Mouse (Mus musculus): Measurements from ENCODE around the gene Clba1. TPM values are rescaled to one million over a fixed set of nuclear protein-coding genes. Genes with fewer than 3 reads are reported as not detected.

The Clba1 gene
- total RNA-seq (2017), result 0.18 TPM in 1 of 2 replicates, not detected in the other

- peak; percentile 90 for ATAC-seq (replicated peaks; ENCODE audit: low read depth, poor library complexity, severe bottlenecking)
Observed at GRCm38 (mm10) chr12:112808587-112809364, at the start of gene Clba1. Clba1 (plus strand) TSS chr12:112808937.

GRCm38 (mm10) chr12:112759471-112759870 is 49.3 kb upstream of the Clba1 start:
- ATAC-seq (replicated peaks; ENCODE audit: low read depth, poor library complexity, severe bottlenecking), result no peak

- ATAC-seq (replicated peaks; ENCODE audit: low read depth, poor library complexity, severe bottlenecking), result peak; percentile 68
Observed at GRCm38 (mm10) chr12:112760154-112760926, 48.4 kb upstream of the Clba1 start, which contains the start of gene Pld4. Pld4 (plus strand) TSS chr12:112760655.

- 0 out of 2 replicates have a peak, but pooled peaks have one; percentile 21 for ATAC-seq (replicated peaks; ENCODE audit: low read depth, poor library complexity, severe bottlenecking)
Observed at GRCm38 (mm10) chr12:112761411-112761810, 47.3 kb upstream of the Clba1 start.

- peak; percentile 79 for ATAC-seq (replicated peaks; ENCODE audit: low read depth, poor library complexity, severe bottlenecking)
Observed at GRCm38 (mm10) chr12:112762018-112762417, 46.7 kb upstream of the Clba1 start.

GRCm38 (mm10) chr12:112763176-112763575 is 45.6 kb upstream of the Clba1 start:
- ATAC-seq (replicated peaks; ENCODE audit: low read depth, poor library complexity, severe bottlenecking), result no peak

- ATAC-seq (replicated peaks; ENCODE audit: low read depth, poor library complexity, severe bottlenecking), result no peak
Observed at GRCm38 (mm10) chr12:112764141-112764540, 44.6 kb upstream of the Clba1 start.

GRCm38 (mm10) chr12:112764991-112765390 is 43.7 kb upstream of the Clba1 start:
- ATAC-seq (replicated peaks; ENCODE audit: low read depth, poor library complexity, severe bottlenecking), result no peak

- no peak for ATAC-seq (replicated peaks; ENCODE audit: low read depth, poor library complexity, severe bottlenecking)
Observed at GRCm38 (mm10) chr12:112766586-112766985, 42.2 kb upstream of the Clba1 start.

GRCm38 (mm10) chr12:112767036-112767890 is 41.5 kb upstream of the Clba1 start:
- ATAC-seq (replicated peaks; ENCODE audit: low read depth, poor library complexity, severe bottlenecking), result no peak

GRCm38 (mm10) chr12:112768166-112768565 is 40.6 kb upstream of the Clba1 start:
- no peak for ATAC-seq (replicated peaks; ENCODE audit: low read depth, poor library complexity, severe bottlenecking)

- no peak for ATAC-seq (replicated peaks; ENCODE audit: low read depth, poor library complexity, severe bottlenecking)
Observed at GRCm38 (mm10) chr12:112769031-112769430, 39.7 kb upstream of the Clba1 start.

GRCm38 (mm10) chr12:112769751-112770150 is 39.0 kb upstream of the Clba1 start:
- ATAC-seq (replicated peaks; ENCODE audit: low read depth, poor library complexity, severe bottlenecking), result no peak

- no peak for ATAC-seq (replicated peaks; ENCODE audit: low read depth, poor library complexity, severe bottlenecking)
Observed at GRCm38 (mm10) chr12:112770396-112770795, 38.3 kb upstream of the Clba1 start.

- no peak for ATAC-seq (replicated peaks; ENCODE audit: low read depth, poor library complexity, severe bottlenecking)
Observed at GRCm38 (mm10) chr12:112772306-112772705, 36.4 kb upstream of the Clba1 start.

GRCm38 (mm10) chr12:112773366-112773765 is 35.4 kb upstream of the Clba1 start:
- no peak for ATAC-seq (replicated peaks; ENCODE audit: low read depth, poor library complexity, severe bottlenecking)

- no peak for ATAC-seq (replicated peaks; ENCODE audit: low read depth, poor library complexity, severe bottlenecking)
Observed at GRCm38 (mm10) chr12:112774026-112774425, 34.7 kb upstream of the Clba1 start.

- no peak for ATAC-seq (replicated peaks; ENCODE audit: low read depth, poor library complexity, severe bottlenecking)
Observed at GRCm38 (mm10) chr12:112774481-112774880, 34.3 kb upstream of the Clba1 start.

- ATAC-seq (replicated peaks; ENCODE audit: low read depth, poor library complexity, severe bottlenecking), result no peak
Observed at GRCm38 (mm10) chr12:112791026-112791425, 17.7 kb upstream of the Clba1 start.
